Mouse (Mus musculus): ENCODE results near the gene 4930590J08Rik. TPM values are rescaled to one million over a fixed set of nuclear protein-coding genes. Genes with fewer than 3 reads are reported as not detected.

4930590J08Rik gene
- total and polyA plus RNA-seq, 2 experiments from 2014 or later = 0.36 to 3.7 TPM

DNA sequence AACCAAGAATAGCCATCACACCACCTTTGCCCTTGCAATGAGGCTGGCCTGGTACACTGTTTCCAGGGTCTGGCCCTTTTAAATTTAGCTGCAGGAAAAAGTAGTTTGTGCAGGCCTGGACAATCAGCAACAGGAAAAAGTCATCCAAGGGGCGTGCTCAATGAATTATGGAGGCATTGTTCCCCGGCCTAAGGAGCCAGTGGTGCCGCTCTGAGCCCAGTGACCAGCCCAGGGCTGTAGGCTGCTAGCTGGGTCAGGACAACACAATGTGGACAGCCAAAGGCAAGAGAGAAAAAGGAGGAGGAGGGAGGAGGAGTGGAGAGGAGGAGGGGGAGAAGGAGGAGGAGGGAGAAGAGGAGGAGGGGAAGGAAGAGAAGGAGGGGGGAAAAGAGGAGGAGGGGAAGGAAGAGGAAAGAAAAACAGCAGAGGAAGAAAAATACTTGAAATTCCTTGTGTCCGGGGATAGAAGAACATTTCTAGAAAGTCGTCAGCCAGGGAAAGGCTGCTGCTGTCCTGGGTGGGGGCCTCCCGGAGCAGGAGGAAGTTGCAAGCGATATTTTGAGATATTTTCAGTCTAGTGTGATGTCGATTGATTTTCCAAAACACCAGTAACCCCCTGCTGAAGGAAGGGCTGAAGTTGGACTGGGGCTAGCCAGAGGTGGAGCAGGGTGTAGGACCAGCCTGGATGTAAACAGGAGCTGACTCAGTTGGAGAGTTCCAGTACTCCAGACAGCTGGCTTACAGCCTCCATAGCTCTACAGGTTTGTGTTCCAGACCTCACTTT lies 57.6 kb downstream of the 4930590J08Rik start:
- DNase-seq (no peak), ATAC-seq (no peak)
- 66% methylated on average over 8 of the region's 8 CpGs for WGBS
- no peak overlapping the region for H3K9ac ChIP-seq
- H3K4me1 ChIP-seq (ENCODE audit: insufficient read depth) = no peaks in the 10 kb centered on the region
- no peak overlapping the region for H3K27ac ChIP-seq (ENCODE audit: low read depth, low read length)
- no peaks in the 10 kb centered on the region for H3K27me3 ChIP-seq (ENCODE audit: insufficient read depth, low read length)
- no peaks in the 10 kb centered on the region for H3K9me3 ChIP-seq (ENCODE audit: low read length)
- TF ChIP-seq CTCF (IDR thresholded peaks at IDR 0.05; ENCODE audit: low read depth) = no peak
- H3K36me3 ChIP-seq (ENCODE audit: insufficient read depth) = no peaks in the 10 kb centered on the region
- H3K4me3 ChIP-seq (ENCODE audit: low read depth, low read length) = no peak overlapping the region
- no peak overlapping the region for H3K4me2 ChIP-seq (ENCODE audit: low read depth)

DNA sequence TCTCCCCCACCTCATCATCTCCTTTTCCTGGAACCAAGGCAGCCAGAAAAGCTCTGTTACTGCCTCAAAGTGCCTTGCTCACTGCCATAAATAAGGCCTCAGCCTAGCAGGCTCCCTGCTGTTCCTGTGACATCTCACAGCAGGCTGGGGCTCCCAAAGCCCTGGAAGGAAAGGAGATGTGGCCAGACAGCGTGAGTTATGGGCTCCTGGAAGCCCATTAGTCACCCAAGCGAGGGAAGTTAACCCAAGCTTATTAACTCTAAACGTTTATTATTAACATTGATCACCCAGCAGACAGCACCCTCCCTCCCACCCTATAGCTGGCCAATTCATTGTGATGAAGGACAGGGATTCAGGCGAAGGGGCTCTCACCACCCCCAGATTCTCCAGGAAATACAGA lies 60.8 kb downstream of the 4930590J08Rik start:
- no peaks in the 10 kb centered on the region for H3K4me1 ChIP-seq (ENCODE audit: insufficient read depth)
- H3K36me3 ChIP-seq (ENCODE audit: insufficient read depth) = no peaks in the 10 kb centered on the region
- no peak overlapping the region for H3K9ac ChIP-seq
- 39% methylated on average over 4 of the region's 4 CpGs for WGBS
- TF ChIP-seq CTCF (IDR thresholded peaks at IDR 0.05; ENCODE audit: low read depth) = no peak
- DNase-seq = no peak
- no peaks in the 10 kb centered on the region for H3K27me3 ChIP-seq (ENCODE audit: insufficient read depth, low read length)
- ATAC-seq = no peak
- H3K4me3 ChIP-seq (ENCODE audit: low read depth, low read length) = no peak overlapping the region
- H3K27ac ChIP-seq (ENCODE audit: low read depth, low read length) = no peak overlapping the region
- H3K4me2 ChIP-seq (ENCODE audit: low read depth) = no peak overlapping the region
- H3K9me3 ChIP-seq (ENCODE audit: low read length) = no peaks in the 10 kb centered on the region

GRCm38 (mm10) chr6:91965060-91965459 lies 62.5 kb downstream of the 4930590J08Rik start:
- ATAC-seq (no peak), DNase-seq (no peak)
- no peak overlapping the region for H3K4me3 ChIP-seq (ENCODE audit: low read depth, low read length)
- no peaks in the 10 kb centered on the region for H3K27me3 ChIP-seq (ENCODE audit: insufficient read depth, low read length)
- no peak overlapping the region for H3K27ac ChIP-seq (ENCODE audit: low read depth, low read length)
- H3K9ac ChIP-seq = no peak overlapping the region
- H3K9me3 ChIP-seq (ENCODE audit: low read length) = no peaks in the 10 kb centered on the region
- WGBS = 93% methylated on average over 8 of the region's 8 CpGs
- H3K36me3 ChIP-seq (ENCODE audit: insufficient read depth) = no peaks in the 10 kb centered on the region
- TF ChIP-seq CTCF (IDR thresholded peaks at IDR 0.05; ENCODE audit: low read depth) = no peak
- no peak overlapping the region for H3K4me2 ChIP-seq (ENCODE audit: low read depth)
- no peaks in the 10 kb centered on the region for H3K4me1 ChIP-seq (ENCODE audit: insufficient read depth)

DNA sequence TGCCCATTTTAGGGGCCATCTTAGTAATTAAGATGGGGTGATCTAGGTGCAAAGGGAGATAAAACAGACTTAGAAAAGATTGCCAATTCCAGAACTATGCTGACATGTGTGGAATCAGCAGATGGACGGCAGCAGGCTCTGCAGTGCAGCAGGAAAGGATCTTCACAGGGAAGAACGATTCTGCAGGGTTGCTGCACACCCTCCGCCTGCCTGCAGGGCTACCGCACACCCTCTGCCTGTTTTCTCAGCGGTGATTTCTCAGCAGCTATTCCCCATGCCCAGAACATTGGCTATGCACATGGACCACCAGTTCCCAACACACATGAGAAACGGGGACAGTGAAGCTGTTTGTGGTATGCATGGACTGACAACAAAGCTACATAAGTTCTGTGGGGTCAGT lies 63.4 kb downstream of the 4930590J08Rik start:
- TF ChIP-seq CTCF (IDR thresholded peaks at IDR 0.05; ENCODE audit: low read depth) = peak; percentile 39
- no peak overlapping the region for H3K27ac ChIP-seq (ENCODE audit: low read depth, low read length)
- no peak overlapping the region for H3K4me2 ChIP-seq (ENCODE audit: low read depth)
- H3K36me3 ChIP-seq (ENCODE audit: insufficient read depth) = no peaks in the 10 kb centered on the region
- peak; percentile 66 for ATAC-seq
- H3K4me1 ChIP-seq (ENCODE audit: insufficient read depth) = no peaks in the 10 kb centered on the region
- no peak overlapping the region for H3K9ac ChIP-seq
- H3K4me3 ChIP-seq (ENCODE audit: low read depth, low read length) = no peak overlapping the region
- WGBS = 53% methylated on average over 6 of the region's 6 CpGs
- H3K27me3 ChIP-seq (ENCODE audit: insufficient read depth, low read length) = no peaks in the 10 kb centered on the region
- H3K9me3 ChIP-seq (ENCODE audit: low read length) = no peaks in the 10 kb centered on the region
- no peak for DNase-seq

- Histone ChIP-seq H3K4me1 (ENCODE audit: insufficient read depth) (no peaks in the 10 kb centered on the region), H3K27ac (ENCODE audit: low read depth, low read length) (no peak overlapping the region), H3K4me2 (ENCODE audit: low read depth) (no peak overlapping the region), H3K27me3 (ENCODE audit: insufficient read depth, low read length) (no peaks in the 10 kb centered on the region), H3K9me3 (ENCODE audit: low read length) (no peaks in the 10 kb centered on the region), H3K9ac (no peak overlapping the region), H3K36me3 (ENCODE audit: insufficient read depth) (no peaks in the 10 kb centered on the region), H3K4me3 (ENCODE audit: low read depth, low read length) (no peak overlapping the region)
- WGBS = 58% methylated on average over 9 of the region's 9 CpGs
- no peak for DNase-seq
- no peak for TF ChIP-seq CTCF (IDR thresholded peaks at IDR 0.05; ENCODE audit: low read depth)
- ATAC-seq = peak; percentile 78
Observed at GRCm38 (mm10) chr6:91972201-91972646, 69.6 kb downstream of the 4930590J08Rik start.

- no peaks in the 10 kb centered on the region for H3K9me3 ChIP-seq (ENCODE audit: low read length)
- no peak overlapping the region for H3K4me3 ChIP-seq (ENCODE audit: low read depth, low read length)
- no peak overlapping the region for H3K4me2 ChIP-seq (ENCODE audit: low read depth)
- H3K36me3 ChIP-seq (ENCODE audit: insufficient read depth) = no peaks in the 10 kb centered on the region
- no peak for TF ChIP-seq CTCF (IDR thresholded peaks at IDR 0.05; ENCODE audit: low read depth)
- peaks cover 7% of the 10 kb centered on the region; the same call in 1 of the 2 replicates for H3K4me1 ChIP-seq (ENCODE audit: insufficient read depth)
- 67% methylated on average over 6 of the region's 6 CpGs for WGBS
- H3K27me3 ChIP-seq (ENCODE audit: insufficient read depth, low read length) = peaks cover 6% of the 10 kb centered on the region; the same call in 1 of the 2 replicates
- no peak for ATAC-seq
- DNase-seq = no peak
- H3K27ac ChIP-seq (ENCODE audit: low read depth, low read length) = no peak overlapping the region
- H3K9ac ChIP-seq = no peak overlapping the region
Observed at GRCm38 (mm10) chr6:91973972-91974371, 71.4 kb downstream of the 4930590J08Rik start.

Data from forebrain, postnatal 0 days (tissue).